Mouse (Mus musculus) CD4-positive helper T cell, adult 2 months (primary cell): ENCODE results near the gene Zfand3.
A peak's percentile ranks its signal among the peaks of the same experiment; 100 is the strongest.

ENCODE experiments used
- DNase-seq: peaks from one replicate; pipeline ENCODE4 v3.0.0-alpha.2; 2012; ENCODE audit warnings: low read depth, missing footprints, low spot score

Zfand3 gene

GRCm38 (mm10) chr17:30103641-30104165 is 99.2 kb downstream of the Zfand3 start:
- no peak for DNase-seq

GRCm38 (mm10) chr17:30105369-30105768 is 100.8 kb downstream of the Zfand3 start:
- no peak for DNase-seq

- DNase-seq = no peak
Measured at GRCm38 (mm10) chr17:30110678-30111077, 106.1 kb downstream of the Zfand3 start.

DNA sequence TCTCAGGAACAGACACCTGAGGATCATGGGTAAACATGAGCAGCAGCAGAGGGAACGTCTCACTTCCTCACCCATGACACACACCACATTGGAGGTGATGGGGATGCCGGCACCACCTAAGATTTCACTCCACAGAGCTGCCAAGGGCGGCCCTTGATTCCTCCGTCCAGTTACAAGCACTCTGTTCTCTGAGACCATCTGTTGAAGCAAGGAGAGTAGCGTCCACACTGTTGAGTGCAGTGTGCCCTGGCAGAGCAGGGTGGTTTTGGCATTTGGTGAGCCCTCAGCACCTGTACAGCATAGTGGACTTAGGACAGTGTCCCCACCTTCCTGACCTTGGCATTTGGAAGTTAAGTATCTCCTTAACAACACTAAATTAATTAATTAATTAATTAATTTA is 107.0 kb downstream of the Zfand3 start:
- DNase-seq = no peak

GRCm38 (mm10) chr17:30112080-30112479 is 107.5 kb downstream of the Zfand3 start:
- no peak for DNase-seq

DNA sequence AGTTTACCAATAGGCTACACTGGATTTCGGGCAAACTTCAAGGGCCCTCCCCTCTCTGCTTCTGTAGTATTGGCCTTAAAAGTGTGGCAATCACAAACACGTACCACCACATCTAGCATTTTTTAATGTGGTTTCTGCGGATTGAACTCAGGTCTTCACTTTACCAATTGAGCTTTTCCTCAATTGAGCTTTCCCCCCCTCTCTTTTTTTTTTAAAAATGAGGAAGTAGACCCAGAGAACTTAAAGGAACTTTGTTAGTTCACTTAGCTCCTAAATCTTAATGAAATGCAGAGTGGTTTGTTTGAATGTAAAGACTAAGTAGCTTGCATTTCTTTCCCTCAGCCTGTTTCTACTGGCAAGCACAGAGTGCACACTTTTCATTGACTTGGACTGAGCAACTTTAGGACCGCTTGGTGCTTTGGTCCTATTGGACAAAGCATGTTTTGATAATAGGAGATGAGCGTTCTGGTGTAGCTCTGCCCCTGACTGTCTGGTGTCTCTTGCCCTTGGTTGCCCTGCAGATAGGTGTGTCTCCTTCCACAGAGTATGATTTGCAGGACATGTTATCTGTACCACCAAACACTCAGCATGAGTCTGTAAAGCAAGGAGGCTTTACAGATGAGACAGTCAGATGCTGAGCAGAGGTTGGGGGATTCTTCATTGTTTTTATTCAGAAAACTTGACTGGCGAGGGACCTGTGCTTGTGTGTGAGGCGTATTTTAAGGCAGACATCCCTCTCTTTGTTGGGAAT is 108.2 kb downstream of the Zfand3 start:
- DNase-seq = no peak

DNA sequence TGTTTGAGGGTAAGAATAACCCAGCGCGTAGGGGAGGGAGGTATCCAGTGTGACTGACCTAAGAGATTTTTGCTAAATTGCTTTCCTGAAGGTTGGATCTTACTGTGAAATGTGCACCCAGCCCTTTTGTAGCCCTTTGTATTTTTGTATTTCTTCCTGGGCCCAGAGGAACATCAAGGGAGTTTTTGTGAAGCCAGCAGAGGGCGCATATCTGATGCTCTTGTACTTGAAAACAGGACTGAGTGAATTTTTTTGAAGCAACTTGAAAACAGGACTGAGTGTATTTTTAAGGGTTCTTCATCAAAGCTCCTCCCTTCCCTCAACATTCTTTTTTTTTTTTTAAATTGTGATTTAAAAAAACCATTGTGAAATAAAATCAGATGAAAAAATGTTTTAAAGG is 110.2 kb downstream of the Zfand3 start:
- peak; percentile 45 for DNase-seq

- DNase-seq = no peak
Measured at GRCm38 (mm10) chr17:30116226-30116625, 111.7 kb downstream of the Zfand3 start.

- DNase-seq = no peak
Measured at GRCm38 (mm10) chr17:30118036-30118435, 113.5 kb downstream of the Zfand3 start.

GRCm38 (mm10) chr17:30122278-30122677 is 117.7 kb downstream of the Zfand3 start:
- DNase-seq = no peak

- peak; percentile 64 for DNase-seq
Measured at GRCm38 (mm10) chr17:30128456-30128855, 123.9 kb downstream of the Zfand3 start.

DNA sequence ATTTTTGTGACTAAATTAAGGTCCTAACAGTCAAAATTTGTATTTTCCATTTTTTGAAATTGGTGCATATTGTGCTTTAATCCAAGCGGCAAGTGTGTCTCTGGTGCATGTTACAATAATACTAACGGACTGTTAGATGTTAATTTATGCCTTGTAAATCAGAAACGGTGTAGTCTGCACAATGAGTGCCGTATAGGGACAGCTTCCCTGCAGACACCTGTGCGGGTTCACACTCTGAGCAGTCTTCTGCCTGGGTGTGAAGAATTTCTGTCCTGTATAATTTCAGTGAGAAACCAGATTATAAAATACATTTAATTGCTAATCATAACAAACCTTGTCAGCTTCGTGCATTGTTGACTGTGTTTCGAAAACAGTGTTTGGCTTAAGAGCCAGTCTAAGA is 124.7 kb downstream of the Zfand3 start:
- DNase-seq = no peak

GRCm38 (mm10) chr17:30130326-30130725 is 125.8 kb downstream of the Zfand3 start:
- DNase-seq = no peak

DNA sequence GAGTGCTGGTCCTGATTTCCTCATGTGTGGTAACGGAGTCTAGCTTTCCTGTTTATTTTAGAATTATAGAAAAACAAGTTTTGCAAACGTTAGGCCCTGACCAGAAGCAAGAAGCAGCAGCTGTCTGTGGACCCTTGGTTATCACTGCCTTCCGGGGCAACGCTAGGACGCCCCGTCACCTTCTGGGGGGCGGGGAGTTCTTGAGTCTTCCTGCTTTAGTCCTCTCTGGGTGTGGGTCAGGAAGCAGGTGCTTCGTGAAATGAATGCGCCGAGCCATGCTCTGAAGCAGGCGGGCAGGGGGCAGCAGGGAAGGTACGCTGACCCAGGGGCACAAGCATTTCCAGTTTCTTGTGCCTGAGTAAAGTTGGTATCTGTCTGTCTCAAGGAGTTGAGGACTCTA is 129.1 kb downstream of the Zfand3 start:
- DNase-seq = peak; percentile 42

GRCm38 (mm10) chr17:30134955-30135735 is 130.6 kb downstream of the Zfand3 start:
- DNase-seq = no peak

GRCm38 (mm10) chr17:30135890-30136289 is 131.4 kb downstream of the Zfand3 start:
- no peak for DNase-seq

DNA sequence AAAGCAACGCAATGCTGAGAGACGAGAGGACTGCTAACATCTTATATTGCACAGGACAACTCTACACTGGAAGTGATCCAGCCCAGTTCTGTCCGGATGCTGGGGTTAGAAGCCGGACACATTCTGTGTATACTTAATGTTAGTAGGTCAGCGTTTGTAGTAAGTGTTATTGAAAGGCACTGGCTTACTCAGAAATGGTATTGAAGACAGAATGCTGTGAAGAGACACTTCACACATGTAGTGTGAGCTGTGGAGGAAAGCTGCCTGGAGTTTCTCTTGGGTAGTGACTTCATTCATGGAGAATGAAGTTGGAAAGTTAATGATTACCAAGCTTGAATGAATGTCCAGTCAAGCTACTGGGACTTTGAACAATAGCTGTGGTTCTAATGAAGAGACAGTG is 132.2 kb downstream of the Zfand3 start:
- DNase-seq = no peak

GRCm38 (mm10) chr17:30137115-30137514 is 132.6 kb downstream of the Zfand3 start:
- no peak for DNase-seq

GRCm38 (mm10) chr17:30144114-30144513 is 139.6 kb downstream of the Zfand3 start:
- DNase-seq = no peak

DNA sequence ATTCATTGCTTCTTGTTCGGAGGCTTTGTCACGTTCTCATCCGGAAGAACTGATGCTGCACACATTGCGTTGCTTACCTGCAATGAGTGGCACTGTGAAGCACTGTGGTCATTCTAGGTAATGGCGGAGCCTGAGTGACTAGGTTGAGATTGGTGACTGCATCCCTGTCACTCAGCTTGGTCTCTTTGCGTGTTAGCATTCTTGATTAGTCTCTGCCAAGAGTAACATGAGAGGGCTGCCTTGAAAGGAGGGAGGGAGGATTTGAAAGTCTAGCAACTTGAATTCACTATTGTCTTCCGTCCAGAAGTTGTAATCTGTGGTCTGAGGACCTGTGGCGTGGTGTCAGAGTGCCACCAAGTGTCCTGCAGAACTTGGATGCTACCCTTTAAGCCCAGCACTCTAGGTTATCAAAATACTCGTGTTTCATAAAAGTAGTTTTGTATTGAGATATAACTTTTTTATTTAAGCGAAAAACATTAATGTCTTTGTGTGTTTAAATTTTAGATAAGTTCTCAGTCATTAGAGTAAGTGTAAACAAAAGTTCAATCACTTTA is 141.1 kb downstream of the Zfand3 start:
- DNase-seq = no peak

DNA sequence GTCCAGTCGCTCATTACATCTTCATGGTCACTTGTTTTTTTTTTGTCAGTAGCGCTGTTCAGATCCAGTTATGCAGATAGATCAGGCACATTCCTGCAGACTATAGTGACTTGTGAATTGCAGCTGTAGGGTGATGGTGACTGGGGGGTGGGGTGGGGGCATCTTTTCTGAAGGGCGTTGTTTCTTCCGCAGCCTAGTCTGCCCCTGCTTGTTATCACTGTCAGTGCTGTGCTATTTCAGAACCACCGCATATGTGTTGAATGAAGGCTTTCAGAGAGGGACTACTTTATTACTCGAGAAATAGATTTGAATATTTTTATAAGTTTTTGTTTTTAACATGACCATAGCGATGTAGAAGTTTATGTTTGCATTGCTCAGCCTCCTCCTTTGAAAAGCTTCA is 142.0 kb downstream of the Zfand3 start:
- no peak for DNase-seq

- no peak for DNase-seq
Measured at GRCm38 (mm10) chr17:30147897-30148296, 143.4 kb downstream of the Zfand3 start.
